Mouse (Mus musculus) erythroid progenitor cell, adult 5-6 weeks (primary cell): Measurements from ENCODE around the gene Srgap2. TPM values are rescaled to one million over a fixed set of nuclear protein-coding genes. Genes with fewer than 3 reads are reported as not detected.

Experiments
- ATAC-seq: replicated peaks from 2 replicates; pipeline ENCODE4 v1.8.0; 2016; ENCODE audit warnings: moderate number of reproducible peaks, mild to moderate bottlenecking, moderate TSS enrichment, inconsistent platforms; ENCODE audit not compliant: poor library complexity, low FRiP score, severe bottlenecking
- total RNA-seq, 2 experiments: library from RNA; stranded (forward) in 1 of 2; stranded (reverse) in 1 of 2; fragments of 150-400 nt in 1 of 2; fragments of 186-747, 209-891 nt in 1 of 2; gene quantifications; 2 replicates each; pipeline versions ENCODE4 v1.2.3 to v1.2.4; 2015 to 2017; ENCODE audit warnings: low replicate concordance in 2 of 2

Gene Srgap2
- total RNA-seq, 2 experiments from 2014 or later = 20.1 to 31.3 TPM

DNA sequence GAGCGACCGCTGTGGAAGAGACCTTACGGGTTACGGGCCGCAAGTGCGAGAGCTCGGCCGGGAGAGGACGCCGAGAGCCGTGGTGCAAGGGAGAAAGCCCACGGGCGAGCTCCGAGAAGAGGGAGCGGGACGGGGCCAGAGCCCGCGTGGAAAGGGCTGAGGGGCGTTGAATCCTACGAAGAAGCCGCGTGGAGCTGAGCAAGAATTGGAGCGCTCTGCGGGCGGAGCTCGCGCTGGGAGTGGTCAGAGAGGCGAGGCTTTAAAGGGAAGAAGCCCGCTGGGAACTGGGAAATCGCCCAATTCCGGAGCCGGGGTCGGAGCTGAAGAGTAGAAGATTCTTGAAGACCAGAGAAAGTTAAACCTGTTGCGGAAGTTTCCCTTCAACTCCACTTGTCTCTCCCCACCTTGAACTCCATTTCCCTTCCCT lies 942 bp upstream of the Srgap2 start:
- peak; percentile 57 for ATAC-seq

DNA sequence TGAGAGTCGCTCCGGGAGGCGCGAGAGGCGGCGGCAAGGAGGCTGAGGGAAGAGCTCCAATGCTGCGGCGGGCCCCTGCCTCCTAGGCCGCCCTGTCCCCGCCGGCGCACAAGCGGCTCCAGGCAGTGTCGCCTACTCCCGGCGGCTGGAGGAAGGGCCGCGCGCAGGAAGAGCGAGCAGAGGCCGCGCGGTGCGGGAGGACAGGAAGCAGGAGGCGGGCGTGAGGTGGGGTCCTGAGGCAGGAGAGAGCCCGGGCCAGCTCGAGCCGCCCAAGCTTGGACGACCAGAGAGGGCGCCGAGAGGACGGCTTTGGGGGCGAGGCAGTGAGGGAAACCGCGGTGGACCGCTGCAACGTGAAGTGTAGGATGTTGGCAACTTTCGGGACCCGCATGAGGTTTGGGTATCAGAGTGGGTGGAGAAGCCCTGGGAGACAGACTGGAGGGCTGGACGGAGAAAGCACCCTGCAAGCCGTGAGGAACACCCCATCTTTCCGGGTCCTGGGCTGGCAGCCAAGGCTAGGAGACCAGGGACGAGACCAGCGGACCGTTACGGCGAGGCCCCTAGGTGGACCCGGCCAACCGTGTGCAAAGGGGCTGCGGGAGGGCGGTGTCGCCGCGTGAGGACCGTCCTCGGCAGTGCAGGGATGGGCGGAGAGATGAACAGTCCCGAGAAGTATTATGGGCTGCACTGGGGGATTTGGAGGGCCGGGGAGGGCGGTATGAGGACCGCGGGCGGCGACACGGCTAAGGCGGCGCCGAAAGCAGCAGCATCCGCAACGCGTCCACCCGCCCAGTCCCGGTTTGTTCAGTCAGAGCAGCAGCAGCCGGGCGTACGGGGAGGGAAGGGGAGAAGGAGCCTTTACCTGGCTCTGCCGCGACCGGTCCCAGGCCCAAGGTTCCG lies 531 bp downstream of the Srgap2 start:
- peak; percentile 55 for ATAC-seq

DNA sequence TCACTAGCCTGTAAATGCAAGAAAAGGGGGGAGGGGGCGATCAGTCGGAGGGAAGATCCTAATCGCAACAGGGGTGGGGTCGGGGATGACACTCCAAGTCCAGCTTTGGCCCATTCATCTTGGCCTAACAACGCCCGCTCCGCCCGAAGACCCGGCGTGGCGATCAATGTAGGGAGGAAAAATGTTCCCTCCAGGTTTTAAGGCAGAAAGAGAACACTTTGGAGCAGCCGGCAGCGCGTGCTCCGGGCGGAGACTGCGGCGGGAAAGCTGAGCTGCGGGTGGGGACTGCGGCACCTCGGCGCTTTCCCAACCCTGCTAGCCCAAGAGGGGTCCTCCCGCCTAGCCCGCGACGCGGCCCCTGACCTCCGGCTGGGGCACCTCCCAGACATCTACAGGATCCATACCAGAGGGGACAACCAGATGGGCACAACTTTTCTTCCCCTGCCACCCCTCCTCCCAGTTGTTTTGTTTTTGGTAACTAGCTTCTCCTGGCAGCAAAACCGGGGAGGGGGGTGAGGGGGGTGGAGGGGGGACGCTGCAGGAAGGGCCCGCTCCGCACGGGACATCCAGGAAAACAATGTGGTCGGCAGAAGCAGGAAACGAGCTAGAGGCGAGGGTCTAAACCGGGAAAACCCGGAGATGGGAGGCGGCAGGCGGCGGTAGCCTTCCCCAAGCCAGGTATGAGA lies 1.4 kb downstream of the Srgap2 start:
- no peak for ATAC-seq

DNA sequence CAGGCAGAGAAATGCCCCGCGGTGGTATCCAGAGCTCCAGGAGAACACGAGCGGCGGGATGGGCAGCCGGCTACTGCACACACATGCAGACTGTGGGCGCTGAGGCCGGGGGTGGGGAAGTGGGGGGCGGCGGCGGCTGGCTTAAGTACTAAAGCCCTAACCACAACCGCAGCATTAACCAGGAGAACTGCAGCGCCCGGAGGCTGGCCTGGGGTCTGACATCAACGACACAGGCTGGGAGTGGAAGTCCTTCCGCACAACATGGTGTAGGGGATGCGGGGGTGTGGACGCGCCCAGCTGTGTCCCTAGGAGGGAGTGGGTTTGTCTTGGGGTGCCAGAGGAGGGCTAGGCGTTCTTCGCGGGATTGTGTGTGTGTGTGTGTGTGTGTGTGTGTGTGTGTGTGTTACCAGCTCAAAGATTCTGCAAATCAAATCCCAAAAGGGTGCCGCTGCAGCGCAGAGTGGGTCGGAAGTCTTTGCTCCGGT lies 2.0 kb downstream of the Srgap2 start:
- no peak for ATAC-seq

DNA sequence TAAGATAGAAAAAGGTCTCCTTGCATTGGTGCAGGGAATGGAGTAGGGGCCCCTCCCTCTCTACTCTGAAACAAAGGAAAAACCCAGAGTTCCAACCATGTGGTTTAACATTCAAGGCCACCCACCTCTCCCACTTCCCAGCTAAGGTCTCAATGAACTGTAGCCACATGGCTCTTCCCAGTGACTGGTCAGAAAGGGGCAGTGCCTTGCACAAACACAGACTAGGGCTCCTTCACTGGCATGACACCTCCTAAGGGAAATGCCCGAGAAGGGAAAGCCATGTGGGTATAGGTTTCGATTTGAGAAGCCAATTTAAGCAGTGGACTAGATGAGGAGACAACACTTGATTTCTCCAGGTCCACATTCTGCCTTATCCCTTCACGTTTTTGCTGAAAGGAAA lies 3.4 kb downstream of the Srgap2 start:
- no peak for ATAC-seq

DNA sequence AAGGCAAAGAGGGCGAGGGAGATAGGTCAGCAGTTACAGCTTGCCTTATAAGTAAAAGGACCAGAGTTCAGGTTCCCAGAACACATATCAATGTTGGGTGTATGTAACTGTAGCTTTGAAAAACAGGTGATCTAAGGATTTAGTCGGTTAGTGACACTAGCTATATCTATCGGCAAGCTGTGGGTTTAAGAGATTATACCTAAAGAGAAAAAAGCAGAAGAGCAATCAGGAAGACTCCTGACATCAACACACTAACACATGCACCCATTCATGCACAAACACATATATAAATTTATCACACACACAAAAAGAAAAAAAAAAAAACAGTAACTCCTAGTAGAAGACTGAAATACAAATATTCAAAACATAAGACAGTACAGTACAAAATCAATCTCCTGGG lies 10.6 kb downstream of the Srgap2 start:
- ATAC-seq = no peak

DNA sequence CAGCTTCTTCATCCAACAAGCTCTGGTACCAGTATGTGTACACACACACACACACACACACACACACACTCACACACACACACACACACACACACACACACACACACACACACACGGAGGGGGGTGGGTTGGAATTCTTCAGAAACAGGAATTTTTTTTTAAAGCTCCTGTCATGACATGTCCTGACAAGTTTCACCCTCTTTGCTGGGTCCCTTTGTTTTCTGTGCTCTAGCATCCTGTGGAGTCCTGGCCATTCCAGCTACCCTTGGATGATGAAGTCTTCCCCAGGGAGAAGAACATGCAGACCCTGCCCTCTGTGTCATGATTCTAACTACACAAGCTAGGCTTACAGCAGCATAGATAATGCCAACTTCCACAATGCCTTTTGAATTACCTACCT lies 13.0 kb downstream of the Srgap2 start:
- no peak for ATAC-seq

DNA sequence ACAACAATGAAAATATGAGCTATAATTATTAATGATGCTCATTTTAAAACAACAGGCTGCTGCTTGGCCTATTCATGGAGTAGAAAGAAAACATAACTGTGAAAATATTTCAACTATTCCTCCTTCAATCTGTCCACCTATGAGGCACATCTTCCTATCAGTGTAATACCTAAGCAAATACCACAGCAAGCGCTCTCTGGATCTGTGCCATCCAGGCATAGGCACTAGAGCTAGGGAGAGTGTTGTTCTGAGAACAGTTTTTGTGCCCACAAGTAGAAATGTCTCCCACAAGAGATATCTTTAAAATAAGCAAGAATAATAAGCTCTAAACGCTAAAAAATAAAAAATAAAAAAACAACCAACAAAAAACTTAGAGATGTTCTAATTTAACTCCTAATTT lies 14.0 kb downstream of the Srgap2 start:
- ATAC-seq = no peak

DNA sequence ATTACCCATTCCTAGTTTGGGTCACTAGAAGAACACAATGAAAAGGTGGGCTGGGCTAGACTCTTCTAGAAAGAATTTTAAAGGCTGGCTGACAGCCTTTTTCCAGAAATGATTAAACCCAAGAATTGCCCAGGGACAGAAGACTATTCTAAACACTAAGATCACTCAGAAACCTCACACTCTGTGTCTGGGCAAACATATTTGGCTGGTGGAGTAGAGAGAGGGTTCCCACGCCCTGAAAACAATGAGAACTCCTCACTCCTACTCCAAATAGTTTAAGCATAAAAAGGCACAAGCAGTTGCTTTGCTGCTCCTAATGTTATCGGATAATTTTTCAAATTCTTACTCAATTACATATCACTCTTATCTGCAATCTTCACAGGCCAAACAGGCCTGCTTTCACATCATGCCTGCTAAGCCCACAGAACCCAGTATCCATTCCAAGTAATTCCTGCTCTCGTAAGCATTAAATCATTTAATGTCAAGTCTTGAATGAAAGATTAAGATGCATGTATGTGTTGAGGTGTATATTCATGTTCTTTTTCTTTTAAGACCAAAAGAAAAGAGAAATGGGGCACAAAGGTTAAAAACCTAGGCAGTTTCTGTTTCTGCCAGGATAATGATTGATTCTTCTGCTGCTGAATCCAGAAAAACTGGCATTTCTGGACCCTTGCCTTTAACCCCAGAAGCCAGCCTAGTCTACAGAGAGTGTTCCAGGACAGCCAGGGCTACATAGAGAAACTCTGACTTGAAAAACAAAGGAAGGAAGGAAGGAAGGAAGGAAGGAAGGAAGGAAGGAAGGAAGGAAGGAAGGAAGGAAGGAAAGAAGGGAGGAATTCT lies 15.3 kb downstream of the Srgap2 start:
- ATAC-seq = no peak

DNA sequence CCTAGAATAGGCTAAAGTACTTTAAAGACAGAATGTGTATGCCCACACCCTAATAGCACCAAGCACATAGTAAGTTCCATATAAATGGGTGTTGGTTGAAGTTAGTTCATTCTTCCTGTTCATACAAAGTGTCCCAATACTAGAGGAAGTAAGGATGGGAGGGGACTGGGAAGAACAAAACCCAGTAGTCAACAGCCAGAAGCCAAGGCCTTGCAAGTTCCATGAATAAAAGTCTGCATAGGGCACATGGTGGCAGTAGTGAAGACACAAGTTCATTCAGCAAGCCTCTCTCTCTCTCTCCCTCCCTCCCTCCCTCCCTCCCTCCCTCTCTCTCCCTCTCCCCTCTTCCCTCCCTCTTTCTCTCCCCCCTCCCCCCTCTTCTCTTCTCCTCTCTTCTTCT lies 16.0 kb downstream of the Srgap2 start:
- ATAC-seq = no peak

DNA sequence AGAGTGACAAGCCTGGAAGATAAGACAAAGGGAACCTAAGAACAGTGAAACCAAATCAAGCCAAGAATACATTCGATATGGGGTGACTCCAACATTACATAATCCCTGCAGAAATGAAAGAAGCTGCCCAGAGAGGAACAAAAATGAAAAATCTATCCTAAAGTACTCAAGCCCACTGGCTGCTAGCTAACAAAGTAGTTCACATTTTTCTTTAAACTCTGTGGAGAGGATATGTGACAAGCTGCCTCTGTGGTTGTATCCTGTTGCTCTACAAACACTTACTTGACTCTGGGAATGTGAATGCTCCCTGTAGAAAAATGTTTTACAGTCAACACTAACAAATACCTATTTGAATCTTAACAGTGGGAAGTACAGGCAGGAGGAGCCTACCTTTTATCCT lies 25.5 kb downstream of the Srgap2 start:
- no peak for ATAC-seq

DNA sequence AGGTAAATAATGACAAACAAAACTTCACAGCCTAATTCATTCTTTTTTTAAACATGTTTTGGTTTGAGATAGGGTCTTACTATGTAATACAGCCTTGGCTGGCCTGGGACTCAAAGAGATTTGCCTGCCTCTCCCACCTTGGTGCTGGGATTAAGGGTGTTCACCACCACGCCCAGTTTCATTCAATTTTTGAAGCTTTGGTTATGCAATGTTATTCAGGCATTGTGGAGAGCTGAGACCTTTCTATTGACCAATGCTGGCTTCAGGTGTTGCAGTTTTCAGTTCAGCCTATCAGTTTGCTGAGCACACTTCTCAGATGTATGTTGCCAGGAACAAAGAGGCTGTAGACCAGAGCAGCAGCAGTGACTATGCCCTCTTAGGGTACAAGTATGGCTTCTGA lies 28.9 kb downstream of the Srgap2 start:
- ATAC-seq = no peak

DNA sequence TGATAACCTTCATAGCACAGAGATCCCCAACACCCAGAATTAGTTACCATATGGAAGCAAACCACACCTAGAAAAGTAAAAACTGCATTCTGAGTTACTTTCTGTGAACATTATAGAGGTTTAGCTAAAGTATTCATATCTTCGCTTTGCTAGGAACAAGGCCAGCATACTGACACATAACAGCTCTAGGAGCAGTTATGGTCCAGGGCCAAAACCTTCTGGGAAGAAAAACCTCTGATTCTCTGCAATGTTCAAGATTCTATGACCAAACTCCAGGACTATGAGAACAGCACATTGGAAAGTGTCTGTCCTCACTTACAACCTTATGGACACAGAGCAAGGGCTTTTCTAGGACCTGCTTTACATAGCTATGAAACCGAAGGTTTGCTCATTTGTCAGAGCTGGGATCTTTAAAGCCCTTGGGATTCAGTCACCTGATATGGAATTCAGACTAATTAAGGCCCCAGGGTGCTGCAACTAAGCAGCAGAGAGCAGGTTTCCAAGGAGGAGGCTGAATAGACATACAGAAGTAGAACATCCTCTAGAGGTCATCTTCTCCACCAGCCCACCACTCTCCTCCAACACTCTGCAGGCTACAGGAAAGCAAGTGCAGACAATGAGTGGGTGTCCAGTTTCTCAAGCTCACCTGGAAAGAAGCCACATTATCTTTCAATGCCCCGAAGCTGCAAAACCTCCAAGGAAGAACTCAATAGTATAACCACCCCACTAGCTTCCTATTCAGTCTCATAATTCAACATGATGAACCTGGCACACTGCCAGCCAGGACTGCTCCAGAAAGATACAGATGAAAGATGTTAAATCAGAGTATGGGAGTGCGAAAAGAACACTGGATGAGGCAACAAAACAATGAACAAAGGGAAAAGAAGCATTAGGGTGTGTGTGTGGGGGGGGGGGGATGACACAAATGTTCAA lies 32.9 kb downstream of the Srgap2 start:
- ATAC-seq = no peak

DNA sequence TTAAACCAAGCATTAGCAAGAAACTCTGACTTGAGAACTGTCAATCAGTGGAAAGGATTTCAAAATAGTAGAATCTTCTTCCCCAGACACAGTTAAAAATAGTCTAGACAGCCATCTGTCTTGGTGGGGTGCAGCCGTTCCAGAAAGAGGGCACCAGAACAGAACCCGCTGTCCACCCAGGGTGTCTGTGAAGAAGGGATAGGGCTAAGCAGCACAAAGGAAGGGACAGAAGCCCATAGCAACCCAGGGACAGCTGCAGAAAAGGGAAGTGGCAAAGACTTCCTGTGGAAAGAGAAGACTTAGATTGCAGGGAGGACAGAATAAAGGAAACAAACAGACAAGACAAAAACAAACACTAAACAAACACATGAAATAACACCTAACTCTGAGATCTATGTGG lies 34.8 kb downstream of the Srgap2 start:
- no peak for ATAC-seq

DNA sequence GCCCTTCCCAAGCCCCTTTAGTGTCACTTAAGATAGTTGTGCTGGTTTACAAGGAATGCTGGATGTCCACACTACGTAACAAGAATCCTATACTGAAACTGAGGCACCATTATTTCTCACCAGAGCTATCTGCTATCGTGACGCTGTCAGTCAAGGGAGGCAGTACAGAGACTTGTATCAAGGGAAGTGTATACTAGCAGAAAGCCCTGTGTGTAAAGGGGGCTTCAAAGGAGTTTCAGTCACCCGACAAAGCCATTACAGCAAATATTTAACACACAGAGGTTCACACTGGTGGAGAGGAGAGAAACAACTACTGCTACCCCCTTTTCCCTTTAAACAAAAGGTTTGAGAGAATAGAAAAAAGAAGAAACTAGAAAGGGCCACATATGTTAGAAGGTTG lies 35.6 kb downstream of the Srgap2 start:
- ATAC-seq = no peak

DNA sequence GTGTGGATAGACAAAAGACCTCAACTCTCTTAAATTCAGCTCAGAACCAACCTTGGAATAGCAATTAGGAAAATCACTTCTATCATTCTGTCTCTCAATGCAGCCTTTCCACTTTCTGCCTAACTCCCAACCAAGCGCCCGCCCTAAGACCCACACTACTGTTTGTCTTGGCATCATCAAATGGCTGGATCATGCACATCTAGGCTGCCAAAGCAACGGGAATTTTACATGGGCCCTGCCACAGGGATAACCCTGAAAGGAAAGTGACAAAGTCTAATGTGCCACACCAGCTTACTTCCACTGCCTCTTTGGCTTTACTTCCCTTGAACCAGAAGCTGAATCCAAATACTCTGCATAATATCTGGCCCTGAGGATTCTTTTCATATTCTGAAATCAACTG lies 37.8 kb downstream of the Srgap2 start:
- ATAC-seq = no peak

DNA sequence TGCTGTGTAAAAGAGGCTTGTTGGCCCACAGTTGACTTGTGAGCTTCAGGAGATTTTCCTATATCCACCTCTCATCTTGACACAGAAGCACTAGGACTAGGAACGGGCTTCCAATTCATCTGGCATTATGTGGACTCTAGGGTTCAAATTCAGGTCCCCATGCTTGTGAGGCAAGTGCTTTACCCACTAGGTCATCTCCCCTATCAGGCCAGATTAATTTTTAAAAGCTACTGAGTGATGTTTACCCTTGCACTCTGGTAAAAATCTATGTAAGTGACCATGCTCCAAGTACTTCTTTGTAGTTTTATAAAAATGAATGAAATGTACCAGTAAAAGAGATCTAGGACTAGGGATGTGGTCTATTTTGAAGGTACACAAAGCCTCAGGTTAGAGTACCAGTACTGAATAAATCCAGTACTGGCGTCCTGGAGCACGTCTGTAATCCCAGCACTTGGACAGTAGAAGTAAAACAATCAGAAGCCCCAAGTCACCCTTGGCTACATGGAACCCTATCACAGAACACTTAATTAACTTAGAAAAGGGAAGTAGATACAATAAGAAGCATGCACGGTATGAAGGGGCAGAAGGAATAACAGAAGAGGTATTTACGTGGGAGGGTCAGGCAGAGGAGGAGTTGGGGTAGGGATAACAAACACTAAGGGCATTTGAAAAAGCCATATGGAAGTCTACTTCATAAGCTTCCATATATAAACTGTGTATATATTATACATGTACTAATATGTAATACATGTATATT lies 40.9 kb downstream of the Srgap2 start:
- no peak for ATAC-seq

DNA sequence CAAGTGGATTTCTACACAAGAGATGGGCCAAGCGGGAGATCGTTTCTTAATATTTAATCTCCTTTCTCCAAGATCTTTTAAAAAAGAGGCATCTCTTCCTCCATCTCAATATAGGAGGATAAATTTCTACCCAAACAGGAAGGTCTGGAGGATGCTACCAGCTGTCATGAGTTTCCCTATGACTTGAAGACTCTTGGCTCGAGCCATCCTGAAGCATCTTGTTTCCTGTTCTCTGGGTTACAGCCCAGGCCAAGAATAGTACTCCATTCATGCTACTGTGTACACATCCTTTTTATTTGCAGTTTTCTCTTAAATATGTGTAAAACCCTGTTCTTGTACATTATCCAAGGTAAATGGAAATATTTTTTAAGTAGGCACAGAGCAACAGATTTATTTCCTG lies 44.9 kb downstream of the Srgap2 start:
- ATAC-seq = no peak

DNA sequence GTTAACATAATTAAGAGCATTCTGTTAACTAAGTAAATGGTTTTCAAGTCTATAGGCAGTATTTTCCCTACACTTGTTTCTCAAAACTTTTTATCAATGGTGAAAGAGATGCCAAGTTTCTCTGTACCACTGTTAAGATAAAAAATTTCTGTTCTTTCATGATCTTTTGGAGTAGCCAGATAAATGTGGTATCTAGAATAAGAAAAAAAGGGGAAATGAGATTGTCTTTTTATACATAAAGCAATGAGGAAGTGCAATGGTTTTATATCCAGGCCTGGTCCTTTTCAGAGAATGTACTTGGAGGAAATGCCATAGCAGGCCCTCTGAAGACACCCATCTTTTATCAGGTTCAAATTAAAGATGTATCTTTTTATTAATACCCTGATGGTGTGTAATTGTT lies 45.8 kb downstream of the Srgap2 start:
- ATAC-seq = no peak
